Mouse (Mus musculus) G1E (cell line): Measurements from ENCODE around the gene Strc.

Experiments used
- CTCF ChIP-seq: IDR thresholded peaks from 2 replicates; pipeline ENCODE4 v1.5.1; 2012; ENCODE audit warnings: low read depth, low read length, inconsistent platforms, mixed read lengths
- GATA1 ChIP-seq: IDR thresholded peaks from 2 replicates; pipeline ENCODE4 v1.6.1; 2012; ENCODE audit warnings: borderline replicate concordance, low read length, inconsistent platforms, mixed read lengths
- TAL1 ChIP-seq: conservative IDR thresholded peaks from 2 replicates; pipeline ENCODE4 v1.6.1; 2012; ENCODE audit warnings: low read depth, low read length, inconsistent platforms, mixed read lengths

GRCm38 (mm10) chr2:121339057-121339456 lies 47.9 kb downstream of the Strc start:
- TF ChIP-seq GATA1, result no peak
- TF ChIP-seq CTCF, result no peak
- no peak for TF ChIP-seq TAL1
